Mouse (Mus musculus) small intestine, adult 2 months (tissue): ENCODE measurements around the gene Glipr1. TPM values are rescaled to one million over a fixed set of nuclear protein-coding genes. Genes with fewer than 3 reads are reported as not detected.
A peak's percentile ranks its signal among the peaks of the same experiment; 100 is the strongest.

Experiments used
- H3K27ac ChIP-seq: fragments of 200-500 bp; 2 replicates; pipeline ENCODE4 v1.5.1; 2012; ENCODE audit warnings: low read depth, low read length, control low read depth, inconsistent platforms; ENCODE audit not compliant: insufficient read depth
- H3K27me3 ChIP-seq: fragments of 200-500 bp; 2 replicates; pipeline ENCODE4 v1.6.1; 2012; ENCODE audit warnings: mild to moderate bottlenecking, moderate library complexity, low read length, inconsistent platforms; ENCODE audit not compliant: control insufficient read depth, insufficient read depth
- H3K36me3 ChIP-seq: fragments of 200-500 bp; 2 replicates; pipeline ENCODE4 v1.6.1; 2012; ENCODE audit warnings: mild to moderate bottlenecking, low read length, control low read depth, inconsistent platforms; ENCODE audit not compliant: control insufficient read depth, insufficient read depth
- H3K4me1 ChIP-seq: fragments of 200-500 bp; 2 replicates; pipeline ENCODE4 v1.6.1; 2012; ENCODE audit warnings: low read length, inconsistent platforms, mixed read lengths; ENCODE audit not compliant: control insufficient read depth, insufficient read depth, insufficient read length
- H3K4me3 ChIP-seq: fragments of 200-500 bp; 2 replicates; pipeline ENCODE4 v1.5.1; 2012; ENCODE audit warnings: low read depth, mild to moderate bottlenecking, control low read depth, inconsistent platforms, low read length, moderate library complexity
- CTCF ChIP-seq: fragments of 200-500 bp; IDR thresholded peaks from 2 replicates; pipeline ENCODE4 v1.5.1; 2012; ENCODE audit warnings: low read depth, mild to moderate bottlenecking, control low read depth, inconsistent platforms, low read length, moderate library complexity, mixed read lengths; ENCODE audit not compliant: insufficient replicate concordance, insufficient read length; ENCODE audit errors: extremely low read depth
- POLR2A ChIP-seq: fragments of 200-500 bp; IDR thresholded peaks from 2 replicates; pipeline ENCODE4 v1.6.1; 2012; ENCODE audit warnings: low read depth, mild to moderate bottlenecking, control low read depth, inconsistent platforms, low read length, moderate library complexity
- WGBS: fragments of 180-500 bp; shearing (Covaris S2); methylation state at CpG from one replicate; pipeline ENCODE4 v1.1.7; 2018; 5-methylcytosine and 5-hydroxymethylcytosine counted together
- polyA plus RNA-seq: library from polyadenylated mRNA; depleted of rRNA; stranded (reverse); fragments of >200 nt; gene quantifications from 2 replicates; pipeline ENCODE4 v1.2.3, GENCODE M21; 2012

Glipr1 gene
- polyA plus RNA-seq, 1 experiment, result 13.2 TPM

GRCm38 (mm10) chr10:112001756-112002520 is 493 bp downstream of the Glipr1 start:
- Histone ChIP-seq H3K4me3 (peak overlapping the region; percentile 36), H3K36me3 (no peaks in the 10 kb centered on the region), H3K27me3 (no peaks in the 10 kb centered on the region), H3K27ac (peak overlapping the region; percentile 77), H3K4me1 (peaks cover 4% of the 10 kb centered on the region; the same call in 1 of the 2 replicates)
- 55% methylated on average over 9 of the region's 9 CpGs for WGBS
- no peak for TF ChIP-seq CTCF
- TF ChIP-seq POLR2A, result no peak

DNA sequence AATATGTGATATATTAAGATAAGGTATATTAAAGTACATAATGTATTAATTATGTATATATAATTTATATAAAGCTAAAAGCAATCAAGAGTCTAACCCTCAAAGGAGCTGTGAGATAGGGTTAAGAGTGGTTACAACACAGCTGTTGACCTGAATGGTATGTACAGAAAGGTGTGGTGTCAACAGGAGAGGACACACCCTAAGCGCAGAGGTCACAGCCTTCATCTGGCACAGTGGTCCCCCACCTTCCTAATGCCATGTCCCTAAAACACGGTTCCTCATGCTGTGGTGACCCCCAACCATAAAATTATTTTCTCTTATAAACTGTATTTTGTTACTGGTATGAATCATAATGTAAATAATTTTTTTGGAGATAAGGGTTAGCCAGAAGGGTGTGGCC is 1.1 kb downstream of the Glipr1 start:
- Histone ChIP-seq H3K27ac (no peak overlapping the region; the same call in 1 of the 2 replicates), H3K27me3 (no peaks in the 10 kb centered on the region), H3K4me3 (no peak overlapping the region), H3K36me3 (no peaks in the 10 kb centered on the region), H3K4me1 (peaks cover 4% of the 10 kb centered on the region; the same call in 1 of the 2 replicates)
- TF ChIP-seq CTCF (no peak), POLR2A (no peak)
- 36% methylated on average over 2 of the region's 2 CpGs for WGBS

DNA sequence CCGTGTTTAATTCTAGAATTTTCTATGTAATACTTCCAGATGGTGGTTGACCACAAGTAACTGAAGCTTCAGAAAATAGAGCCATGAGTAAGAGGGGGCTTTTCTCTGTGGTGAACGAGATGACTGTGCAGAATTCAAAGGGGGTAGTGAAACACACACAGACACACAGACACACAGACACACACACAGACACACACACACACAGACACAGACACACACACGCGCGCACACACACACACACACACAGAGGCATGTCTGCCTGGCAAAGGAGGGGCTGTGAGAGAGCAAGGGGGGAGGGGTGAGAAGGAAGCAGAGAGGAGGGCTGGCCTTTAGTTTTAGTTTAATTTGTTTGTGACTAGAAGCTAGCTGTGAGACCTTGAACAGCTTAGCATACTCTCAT is 1.9 kb downstream of the Glipr1 start:
- 77% methylated on average over 5 of the region's 5 CpGs for WGBS
- H3K4me3 ChIP-seq, result no peak overlapping the region
- H3K27me3 ChIP-seq, result no peaks in the 10 kb centered on the region
- H3K4me1 ChIP-seq, result peaks cover 4% of the 10 kb centered on the region; the same call in 1 of the 2 replicates
- TF ChIP-seq CTCF, result no peak
- no peak for TF ChIP-seq POLR2A
- no peak overlapping the region for H3K27ac ChIP-seq
- no peaks in the 10 kb centered on the region for H3K36me3 ChIP-seq

GRCm38 (mm10) chr10:111999765-112000164 is 2.7 kb downstream of the Glipr1 start:
- WGBS, result 64% methylated on average over 3 of the region's 3 CpGs

GRCm38 (mm10) chr10:111997671-111998070 is 4.8 kb downstream of the Glipr1 start:
- H3K27me3 ChIP-seq, result no peaks in the 10 kb centered on the region
- peaks cover 4% of the 10 kb centered on the region; the same call in 1 of the 2 replicates for H3K4me1 ChIP-seq
- H3K4me3 ChIP-seq, result no peak overlapping the region
- 0 out of 2 replicates have a peak overlapping the region, but pooled peaks have one; percentile 8 for H3K27ac ChIP-seq
- no peaks in the 10 kb centered on the region for H3K36me3 ChIP-seq
- TF ChIP-seq CTCF (no peak), POLR2A (no peak)

More at GRCm38 (mm10) chr10:111999765-112000164, 2.7 kb downstream of the Glipr1 start:
- TF ChIP-seq POLR2A (no peak), CTCF (no peak)
- H3K27me3 ChIP-seq, result no peaks in the 10 kb centered on the region
- H3K4me3 ChIP-seq, result no peak overlapping the region
- peaks cover 4% of the 10 kb centered on the region; the same call in 1 of the 2 replicates for H3K4me1 ChIP-seq
- H3K36me3 ChIP-seq, result no peaks in the 10 kb centered on the region
- no peak overlapping the region for H3K27ac ChIP-seq

DNA sequence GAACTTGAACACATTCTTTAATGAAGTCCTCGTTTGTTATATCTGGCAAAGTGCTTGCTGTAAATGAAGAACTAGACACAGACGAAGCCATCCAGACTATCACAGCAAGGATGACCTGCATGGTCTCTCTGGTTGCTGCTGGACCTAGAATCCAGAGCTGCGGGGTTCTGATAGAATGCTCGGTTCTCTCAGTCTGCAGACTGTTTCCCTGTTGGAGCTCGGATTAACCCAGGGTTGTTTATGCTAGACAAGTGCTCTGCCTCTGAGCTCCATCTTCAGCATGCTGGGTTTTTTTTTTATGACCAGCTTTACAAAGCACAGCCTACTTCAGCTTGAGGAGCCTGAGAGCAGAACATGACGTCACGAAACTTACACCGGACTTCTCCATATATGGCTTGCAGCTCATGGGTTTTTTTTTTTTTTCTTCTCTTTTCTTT is 5.5 kb downstream of the Glipr1 start:
- Histone ChIP-seq H3K4me1 (peaks cover under 1% of the 10 kb centered on the region; the same call in 1 of the 2 replicates), H3K4me3 (peak overlapping the region; percentile 48; the same call in 1 of the 2 replicates), H3K36me3 (no peaks in the 10 kb centered on the region), H3K27ac (peak overlapping the region; percentile 64), H3K27me3 (no peaks in the 10 kb centered on the region)
- 14% methylated on average over 8 of the region's 8 CpGs for WGBS
- TF ChIP-seq POLR2A (no peak), CTCF (no peak)

DNA sequence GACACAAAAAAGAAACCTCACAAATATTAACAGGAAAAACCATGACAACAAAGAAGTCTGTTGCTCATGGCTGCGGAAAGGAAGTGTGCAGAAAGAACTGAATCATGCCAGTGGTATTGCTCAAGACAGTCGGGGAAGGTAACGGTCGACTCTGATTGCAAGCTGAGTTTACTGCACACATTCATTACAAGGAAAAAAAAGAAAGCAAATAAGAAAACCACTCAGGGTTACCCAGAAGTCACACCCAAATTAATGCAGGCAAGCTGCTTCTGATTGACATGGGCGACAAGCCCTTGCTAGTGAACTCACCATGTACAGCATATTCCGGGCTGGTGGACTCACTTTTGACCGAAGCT is 5.9 kb downstream of the Glipr1 start:
- Histone ChIP-seq H3K36me3 (no peaks in the 10 kb centered on the region), H3K27me3 (no peaks in the 10 kb centered on the region), H3K4me3 (peak overlapping the region; percentile 48; the same call in 1 of the 2 replicates), H3K4me1 (no peaks in the 10 kb centered on the region), H3K27ac (peak overlapping the region; percentile 64)
- TF ChIP-seq CTCF (no peak), POLR2A (no peak)
- 14% methylated on average over 7 of the region's 7 CpGs for WGBS
